Mouse (Mus musculus): ENCODE measurements around the gene Rnf10. TPM values are rescaled to one million over a fixed set of nuclear protein-coding genes. Genes with fewer than 3 reads are reported as not detected.

Gene Rnf10
- total and polyA plus RNA-seq, 2 experiments from 2014 or later: 106 to 169 TPM

GRCm38 (mm10) chr5:115260356-115260755, 12.3 kb downstream of the Rnf10 start:
- H3K27me3 ChIP-seq (ENCODE audit: insufficient read depth, low read length): no peaks in the 10 kb centered on the region
- peaks cover 50% of the 10 kb centered on the region for H3K36me3 ChIP-seq (ENCODE audit: insufficient read depth)
- ATAC-seq (no peak), DNase-seq (no peak)
- no peak overlapping the region for H3K27ac ChIP-seq (ENCODE audit: low read depth, low read length)
- no peak overlapping the region for H3K4me3 ChIP-seq (ENCODE audit: low read depth, low read length)
- no peak for TF ChIP-seq CTCF (IDR thresholded peaks at IDR 0.05; ENCODE audit: low read depth)
- no peak overlapping the region for H3K9ac ChIP-seq
- WGBS: 92% methylated on average over 6 of the region's 6 CpGs
- no peaks in the 10 kb centered on the region for H3K4me1 ChIP-seq (ENCODE audit: insufficient read depth)
- H3K4me2 ChIP-seq (ENCODE audit: low read depth): no peak overlapping the region
- H3K9me3 ChIP-seq (ENCODE audit: low read length): no peaks in the 10 kb centered on the region

GRCm38 (mm10) chr5:115256909-115257546, 15.7 kb downstream of the Rnf10 start:
- 94% methylated on average over 10 of the region's 10 CpGs for WGBS
- Histone ChIP-seq H3K27me3 (ENCODE audit: insufficient read depth, low read length) (no peaks in the 10 kb centered on the region), H3K27ac (ENCODE audit: low read depth, low read length) (no peak overlapping the region), H3K4me2 (ENCODE audit: low read depth) (no peak overlapping the region), H3K4me3 (ENCODE audit: low read depth, low read length) (no peak overlapping the region), H3K9ac (no peak overlapping the region), H3K9me3 (ENCODE audit: low read length) (no peaks in the 10 kb centered on the region), H3K4me1 (ENCODE audit: insufficient read depth) (no peaks in the 10 kb centered on the region), H3K36me3 (ENCODE audit: insufficient read depth) (peaks cover 57% of the 10 kb centered on the region)
- no peak for DNase-seq
- no peak for TF ChIP-seq CTCF (IDR thresholded peaks at IDR 0.05; ENCODE audit: low read depth)
- ATAC-seq: no peak

- Histone ChIP-seq H3K27ac (ENCODE audit: low read depth, low read length) (no peak overlapping the region), H3K9ac (no peak overlapping the region), H3K9me3 (ENCODE audit: low read length) (no peaks in the 10 kb centered on the region), H3K4me2 (ENCODE audit: low read depth) (no peak overlapping the region), H3K27me3 (ENCODE audit: insufficient read depth, low read length) (no peaks in the 10 kb centered on the region), H3K4me1 (ENCODE audit: insufficient read depth) (no peaks in the 10 kb centered on the region), H3K4me3 (ENCODE audit: low read depth, low read length) (no peak overlapping the region), H3K36me3 (ENCODE audit: insufficient read depth) (peaks cover 69% of the 10 kb centered on the region)
- DNase-seq (no peak), ATAC-seq (no peak)
- no peak for TF ChIP-seq CTCF (IDR thresholded peaks at IDR 0.05; ENCODE audit: low read depth)
- WGBS: 81% methylated on average over 1 of the region's 1 CpGs
Measured at GRCm38 (mm10) chr5:115255472-115255871, 17.2 kb downstream of the Rnf10 start.

- ATAC-seq (no peak), DNase-seq (no peak)
- H3K27ac ChIP-seq (ENCODE audit: low read depth, low read length): no peak overlapping the region
- no peak overlapping the region for H3K9ac ChIP-seq
- H3K4me1 ChIP-seq (ENCODE audit: insufficient read depth): no peaks in the 10 kb centered on the region
- H3K36me3 ChIP-seq (ENCODE audit: insufficient read depth): peaks cover 57% of the 10 kb centered on the region
- WGBS: 82% methylated on average over 11 of the region's 11 CpGs
- H3K27me3 ChIP-seq (ENCODE audit: insufficient read depth, low read length): no peaks in the 10 kb centered on the region
- no peak overlapping the region for H3K4me2 ChIP-seq (ENCODE audit: low read depth)
- no peak for TF ChIP-seq CTCF (IDR thresholded peaks at IDR 0.05; ENCODE audit: low read depth)
- H3K4me3 ChIP-seq (ENCODE audit: low read depth, low read length): no peak overlapping the region
- H3K9me3 ChIP-seq (ENCODE audit: low read length): no peaks in the 10 kb centered on the region
Measured at GRCm38 (mm10) chr5:115240191-115240590, 32.5 kb downstream of the Rnf10 start.

- Histone ChIP-seq H3K9ac (no peak overlapping the region), H3K9me3 (ENCODE audit: low read length) (no peaks in the 10 kb centered on the region), H3K4me3 (ENCODE audit: low read depth, low read length) (peak overlapping the region; percentile 68), H3K27ac (ENCODE audit: low read depth, low read length) (no peak overlapping the region), H3K36me3 (ENCODE audit: insufficient read depth) (peaks cover 43% of the 10 kb centered on the region), H3K4me1 (ENCODE audit: insufficient read depth) (no peaks in the 10 kb centered on the region), H3K27me3 (ENCODE audit: insufficient read depth, low read length) (no peaks in the 10 kb centered on the region), H3K4me2 (ENCODE audit: low read depth) (peak overlapping the region; percentile 85)
- DNase-seq: no peak
- ATAC-seq: no peak
- WGBS: 8% methylated on average over 11 of the region's 11 CpGs
- no peak for TF ChIP-seq CTCF (IDR thresholded peaks at IDR 0.05; ENCODE audit: low read depth)
Measured at GRCm38 (mm10) chr5:115238729-115239195, 33.9 kb downstream of the Rnf10 start.

GRCm38 (mm10) chr5:115237803-115238728, 34.6 kb downstream of the Rnf10 start:
- Histone ChIP-seq H3K27ac (ENCODE audit: low read depth, low read length) (no peak overlapping the region), H3K4me3 (ENCODE audit: low read depth, low read length) (peak overlapping the region; percentile 68), H3K9ac (peak overlapping the region; percentile 72), H3K4me1 (ENCODE audit: insufficient read depth) (no peaks in the 10 kb centered on the region), H3K4me2 (ENCODE audit: low read depth) (peak overlapping the region; percentile 85), H3K27me3 (ENCODE audit: insufficient read depth, low read length) (no peaks in the 10 kb centered on the region), H3K9me3 (ENCODE audit: low read length) (no peaks in the 10 kb centered on the region), H3K36me3 (ENCODE audit: insufficient read depth) (peaks cover 36% of the 10 kb centered on the region)
- no peak for TF ChIP-seq CTCF (IDR thresholded peaks at IDR 0.05; ENCODE audit: low read depth)
- WGBS: 2% methylated on average over 88 of the region's 88 CpGs
- DNase-seq: peak; percentile 93
- ATAC-seq: peak; percentile 78

GRCm38 (mm10) chr5:115235786-115236263, 36.9 kb downstream of the Rnf10 start, which contains the start of gene Pop5:
Gene Pop5, plus strand, starts transcription at chr5:115235836.
- peaks cover 13% of the 10 kb centered on the region for H3K36me3 ChIP-seq (ENCODE audit: insufficient read depth)

More at GRCm38 (mm10) chr5:115235786-115236263, 36.9 kb downstream of the Rnf10 start, which contains the start of gene Pop5:
- peak within 1 kb of the TSS; percentile 79 for H3K4me2 ChIP-seq (ENCODE audit: low read depth)
- H3K9me3 ChIP-seq (ENCODE audit: low read length): no peaks in the 10 kb centered on the region
- H3K9ac ChIP-seq: peak within 1 kb of the TSS; percentile 69
- WGBS: 1% methylated on average over 21 of the region's 21 CpGs
- peak; percentile 95 for TF ChIP-seq CTCF (IDR thresholded peaks at IDR 0.05; ENCODE audit: low read depth)
- no peaks in the 10 kb centered on the region for H3K4me1 ChIP-seq (ENCODE audit: insufficient read depth)
- DNase-seq (peak; percentile 94), ATAC-seq (peak; percentile 87)
- no peaks in the 10 kb centered on the region for H3K27me3 ChIP-seq (ENCODE audit: insufficient read depth, low read length)
- H3K27ac ChIP-seq (ENCODE audit: low read depth, low read length): peak within 1 kb of the TSS; percentile 76
- peak within 1 kb of the TSS; percentile 60 for H3K4me3 ChIP-seq (ENCODE audit: low read depth, low read length)
